Mouse (Mus musculus) ovary, adult 18-20 months (tissue): ENCODE measurements around the gene Gm49325.

Experiments used
- DNase-seq: peaks from one replicate; pipeline ENCODE4 v3.0.0; 2022; ENCODE audit warnings: low spot score, mixed read lengths

Gm49325 gene

DNA sequence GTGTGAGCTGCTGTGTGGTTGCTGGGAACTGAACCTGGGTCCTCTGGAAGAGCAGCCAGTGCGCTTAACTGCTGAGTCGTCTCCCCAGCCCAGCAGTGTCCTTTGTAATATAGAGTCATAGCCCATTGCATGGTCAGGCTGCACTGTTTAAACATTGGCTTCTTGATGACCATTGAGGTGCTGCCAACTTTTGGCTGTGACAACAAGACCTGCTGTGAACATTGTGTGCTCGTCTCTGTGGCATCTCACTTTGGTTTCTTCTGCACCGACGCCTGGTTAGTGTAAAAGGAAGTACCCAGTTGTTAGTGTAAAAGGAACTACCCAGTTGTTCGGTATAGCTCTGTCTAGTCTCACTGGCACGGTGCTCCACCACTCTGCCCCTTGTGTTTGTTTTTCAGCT is 20.6 kb downstream of the Gm49325 start:
- DNase-seq: no peak

DNA sequence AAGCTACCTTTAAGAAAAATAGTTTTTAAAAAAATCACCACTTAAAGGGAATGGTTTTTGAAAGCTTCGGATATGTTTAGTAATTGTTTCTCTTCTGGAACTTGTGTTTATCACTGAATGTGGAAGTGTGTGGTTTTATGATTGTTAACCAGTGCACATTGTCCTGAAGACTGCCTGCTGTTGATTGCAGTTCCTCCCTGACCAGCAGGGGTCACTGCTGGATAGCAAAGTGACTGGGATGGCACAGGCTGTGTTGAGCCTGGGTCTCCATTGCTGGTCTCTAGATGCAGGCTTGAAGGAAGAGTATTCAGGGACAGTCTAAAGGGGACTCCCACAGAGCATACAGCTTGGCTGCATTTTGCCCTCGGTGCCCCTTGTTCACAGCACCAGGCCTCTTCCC is 21.5 kb downstream of the Gm49325 start:
- peak; percentile 45 for DNase-seq

DNA sequence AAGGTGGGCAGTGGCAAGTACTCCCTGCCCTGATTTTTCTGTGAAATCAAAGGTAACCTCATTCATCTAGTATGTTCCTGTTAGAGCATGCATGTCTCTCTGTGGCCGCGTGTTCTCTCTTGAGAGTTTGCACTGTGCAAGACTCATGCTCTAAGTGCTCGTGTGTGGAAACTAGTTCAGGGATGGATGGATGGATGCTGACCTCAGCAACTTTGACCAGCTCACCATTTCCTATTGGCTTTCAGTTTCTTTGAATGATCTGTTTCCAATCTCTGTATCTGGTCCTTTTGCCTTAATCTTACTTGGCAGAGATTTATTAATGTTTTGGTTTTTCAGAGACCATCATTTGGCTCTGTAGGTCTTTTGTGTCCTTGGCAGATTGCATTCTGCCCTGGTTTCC is 23.2 kb downstream of the Gm49325 start:
- DNase-seq: no peak

DNA sequence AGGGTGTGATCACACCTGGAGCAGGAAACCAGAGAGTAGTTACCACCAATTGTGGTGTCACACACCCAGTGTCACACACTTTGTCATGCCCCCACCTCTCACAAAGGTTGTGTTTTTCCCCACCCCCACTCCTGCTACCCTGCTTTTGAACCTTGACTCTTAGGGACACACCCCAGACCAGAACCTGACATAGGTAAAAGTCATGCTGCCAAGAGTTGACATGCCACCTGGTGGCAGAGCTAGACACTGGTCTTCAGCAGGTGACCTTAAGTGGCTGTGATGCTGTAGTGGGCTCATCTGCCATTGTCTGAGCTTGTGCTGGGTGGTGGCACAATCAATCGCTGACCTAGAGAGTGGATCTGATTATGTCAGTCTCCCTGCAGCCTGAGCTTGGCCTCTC is 24.0 kb downstream of the Gm49325 start:
- no peak for DNase-seq

- no peak for DNase-seq
Measured at GRCm38 (mm10) chr10:77634016-77634415, 28.0 kb downstream of the Gm49325 start.

- DNase-seq: no peak
Measured at GRCm38 (mm10) chr10:77634452-77635231, 28.6 kb downstream of the Gm49325 start.

DNA sequence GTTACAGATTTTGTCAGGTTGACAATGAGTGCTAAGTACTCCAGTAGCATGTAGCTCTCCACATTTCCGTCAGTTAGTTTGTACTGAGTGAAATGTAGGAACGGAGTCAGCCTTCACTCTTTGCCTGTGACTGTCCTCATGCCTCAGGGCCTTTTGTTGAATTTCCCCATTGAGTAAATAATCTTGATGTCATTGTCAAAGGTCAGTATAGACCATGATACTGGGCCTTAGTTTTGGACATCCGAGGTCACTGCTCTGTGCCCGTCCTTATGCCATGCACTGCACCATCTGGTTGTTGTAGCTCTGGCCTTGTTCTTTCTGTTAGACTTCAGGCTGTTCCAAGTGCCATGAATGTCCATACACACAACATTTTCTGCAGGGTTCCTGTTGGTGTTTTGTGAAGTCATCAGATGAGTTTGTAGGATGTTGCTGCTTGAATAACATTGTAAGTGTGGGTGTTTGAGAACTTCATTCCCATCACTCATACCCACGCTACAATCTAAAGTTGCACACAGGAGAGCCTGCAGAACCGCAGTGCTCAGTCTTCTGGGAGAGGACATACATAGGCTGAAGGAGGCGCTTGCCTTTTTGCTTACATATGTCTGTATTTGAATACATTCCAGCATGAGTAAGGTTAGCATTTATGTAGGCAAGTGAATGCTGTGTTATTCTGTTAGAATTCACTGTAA is 30.4 kb downstream of the Gm49325 start:
- no peak for DNase-seq

GRCm38 (mm10) chr10:77638956-77639355 is 33.0 kb downstream of the Gm49325 start:
- no peak for DNase-seq

GRCm38 (mm10) chr10:77643160-77643559 is 37.2 kb downstream of the Gm49325 start:
- no peak for DNase-seq

- no peak for DNase-seq
Measured at GRCm38 (mm10) chr10:77645571-77645970, 39.6 kb downstream of the Gm49325 start.

GRCm38 (mm10) chr10:77647461-77647860 is 41.5 kb downstream of the Gm49325 start:
- DNase-seq: no peak

DNA sequence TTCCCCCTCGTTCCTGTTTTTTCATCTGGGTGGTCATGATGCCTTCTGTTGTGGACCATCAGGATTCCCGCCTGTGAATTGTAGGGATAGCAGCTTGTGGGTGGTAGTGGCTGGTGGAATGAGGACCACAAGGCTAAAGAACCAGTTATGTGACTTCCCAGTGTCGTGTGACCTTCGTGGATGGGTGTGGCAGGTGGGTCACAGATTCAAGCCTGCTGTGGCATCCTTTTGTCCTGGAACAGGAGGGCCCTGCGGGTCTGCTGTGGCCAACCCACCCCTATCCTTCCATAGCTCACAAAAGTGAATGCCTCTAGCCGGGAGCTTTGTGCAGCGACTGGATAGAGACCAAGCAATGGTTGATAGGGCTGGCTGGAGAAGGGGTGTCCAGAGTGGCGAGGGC is 41.9 kb downstream of the Gm49325 start:
- no peak for DNase-seq

- DNase-seq: no peak
Measured at GRCm38 (mm10) chr10:77652046-77652445, 46.0 kb downstream of the Gm49325 start.

GRCm38 (mm10) chr10:77658286-77658994 is 52.4 kb downstream of the Gm49325 start:
- no peak for DNase-seq

DNA sequence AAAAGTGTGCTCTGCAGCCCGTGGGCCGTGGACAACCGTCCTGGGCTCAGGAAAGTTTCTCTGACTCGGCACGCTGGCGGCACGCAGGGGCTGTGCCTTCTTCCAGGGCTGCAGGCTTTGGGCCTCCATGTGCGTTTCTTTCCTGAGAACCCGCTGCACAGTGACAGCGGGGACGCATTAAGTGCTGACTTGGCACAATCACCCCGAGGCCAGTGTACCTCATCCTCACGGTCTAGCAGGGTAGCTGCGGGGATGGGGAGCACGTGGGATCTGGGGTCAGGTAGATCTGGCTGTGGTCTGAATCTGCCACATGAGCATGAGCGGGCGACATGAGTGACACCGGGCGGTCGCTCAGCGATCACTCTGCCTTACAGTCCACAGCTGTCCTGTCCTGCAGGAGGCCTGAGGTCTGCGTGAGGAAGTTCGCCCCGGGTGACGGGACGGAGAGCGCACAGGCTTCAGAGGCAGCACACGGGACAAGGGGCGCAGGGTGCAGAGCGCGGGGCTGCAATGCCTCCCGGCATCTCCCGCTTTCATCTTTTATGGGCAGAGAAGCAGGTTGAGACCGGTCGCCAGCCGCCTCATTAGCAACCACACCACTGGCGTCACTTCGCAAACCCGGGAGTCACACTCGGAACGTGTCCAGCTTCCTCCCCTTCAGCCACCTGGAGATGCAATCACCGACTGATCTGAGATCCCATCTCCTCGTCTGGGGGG is 58.1 kb downstream of the Gm49325 start:
- no peak for DNase-seq

DNA sequence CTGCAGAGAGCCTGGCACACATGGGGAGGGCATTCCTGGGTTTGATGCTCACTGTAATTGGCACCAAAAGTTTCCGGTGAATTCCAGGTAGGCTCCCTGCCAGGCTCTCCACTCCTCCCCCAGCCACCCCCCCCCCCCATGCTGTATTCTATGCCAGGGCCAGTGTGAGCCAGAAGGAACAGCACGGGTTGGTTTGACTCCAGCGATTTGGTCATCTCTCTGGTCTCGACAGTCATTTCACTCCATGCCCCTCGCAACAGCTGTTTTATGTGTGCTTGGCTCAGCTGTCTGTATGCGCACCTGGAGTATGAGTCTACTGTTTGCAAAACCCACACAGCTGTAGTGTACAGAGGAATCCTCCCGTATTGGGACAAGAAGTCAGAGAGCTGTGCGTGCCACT is 60.3 kb downstream of the Gm49325 start:
- DNase-seq: no peak

DNA sequence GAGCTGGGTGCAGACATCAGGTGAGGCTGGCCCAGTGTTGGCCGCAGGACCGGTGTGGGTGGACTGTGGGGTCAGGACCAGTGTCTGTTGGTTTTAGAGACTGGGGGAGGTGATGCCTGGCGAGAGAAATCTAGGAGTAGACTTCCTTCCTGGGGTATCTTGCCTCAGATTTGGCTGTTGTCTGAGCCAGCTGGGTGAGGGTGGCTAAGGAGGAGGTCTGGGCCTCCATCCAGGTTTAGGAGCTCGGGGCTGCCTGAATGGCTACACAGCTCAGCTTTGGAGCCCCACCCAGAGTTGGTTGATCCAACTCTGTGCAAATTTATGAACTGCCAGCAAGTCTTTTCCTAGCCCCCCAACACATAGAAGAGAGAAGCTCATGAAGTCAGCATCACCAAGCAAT is 61.4 kb downstream of the Gm49325 start:
- no peak for DNase-seq

- DNase-seq: no peak
Measured at GRCm38 (mm10) chr10:77670710-77671109, 64.7 kb downstream of the Gm49325 start.

GRCm38 (mm10) chr10:77671519-77671918 is 65.5 kb downstream of the Gm49325 start:
- DNase-seq: no peak

- no peak for DNase-seq
Measured at GRCm38 (mm10) chr10:77673765-77674164, 67.8 kb downstream of the Gm49325 start.

DNA sequence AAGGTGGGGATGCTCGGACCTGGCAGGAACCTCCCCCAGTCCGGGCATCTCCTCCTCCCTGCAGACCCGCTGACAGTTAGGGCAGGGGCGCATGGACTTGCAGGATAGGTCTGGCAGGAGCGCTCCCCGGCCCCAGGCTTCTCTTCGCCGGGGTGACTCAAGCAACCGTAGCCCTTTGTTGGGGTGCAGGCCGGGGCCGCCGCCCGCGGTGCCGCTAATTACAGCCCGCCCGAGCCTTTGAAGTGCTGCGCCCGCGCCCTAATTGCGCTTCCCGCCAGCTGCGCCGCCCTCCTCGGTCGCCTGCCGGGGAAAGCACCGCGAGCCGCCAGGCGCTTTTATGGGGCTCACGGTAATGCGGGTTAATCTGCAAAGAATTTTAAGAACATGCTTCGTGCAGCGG is 71.6 kb downstream of the Gm49325 start:
- DNase-seq: no peak

DNA sequence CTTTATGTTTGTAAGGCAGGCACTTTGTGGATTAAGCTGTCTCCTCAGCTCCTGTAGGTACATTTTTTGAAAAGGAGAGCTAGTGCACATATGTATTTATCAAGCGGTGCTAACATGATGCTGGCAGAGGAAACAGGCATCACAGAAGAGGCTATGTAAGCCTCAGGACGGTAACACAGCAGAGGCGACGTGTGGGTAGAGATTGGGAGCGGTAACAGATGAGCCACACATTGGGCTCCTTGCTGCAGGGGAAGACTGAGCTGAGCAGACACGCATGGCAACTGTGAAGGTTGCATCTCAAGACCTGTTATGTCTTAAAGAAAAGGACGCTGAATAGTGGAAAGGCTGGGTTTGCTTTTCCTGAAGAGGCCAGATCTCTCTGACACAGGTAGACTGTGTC is 77.0 kb downstream of the Gm49325 start:
- no peak for DNase-seq
